Mouse (Mus musculus) forebrain, postnatal 0 days (tissue): ENCODE data around the gene 1700057G04Rik. TPM values are rescaled to one million over a fixed set of nuclear protein-coding genes. Genes with fewer than 3 reads are reported as not detected.

ENCODE experiments used
- ATAC-seq: fragments of 200-750 bp; cut with Nextera tagmentation; 2 replicates; pipeline ENCODE4 v1.8.0; 2017; ENCODE audit warnings: mild to moderate bottlenecking, moderate library complexity
- DNase-seq: peaks from one replicate; pipeline ENCODE4 v3.0.0-alpha.2; 2015
- H3K27ac ChIP-seq: fragments of 300-500 bp; sonication (generic); 2 replicates; pipeline ENCODE4 v1.5.1; 2014; ENCODE audit warnings: low read depth, mild to moderate bottlenecking, antibody characterized with exemption, low read length, moderate library complexity, mixed read lengths
- H3K27me3 ChIP-seq: fragments of 300-500 bp; sonication (generic); 2 replicates; pipeline ENCODE4 v1.6.1; 2014; ENCODE audit warnings: mild to moderate bottlenecking, low read length, mixed read lengths; ENCODE audit not compliant: insufficient read depth
- H3K36me3 ChIP-seq: fragments of 300-500 bp; sonication (generic); 2 replicates; pipeline ENCODE4 v1.6.1; 2014; ENCODE audit warnings: mild to moderate bottlenecking, moderate library complexity; ENCODE audit not compliant: insufficient read depth
- H3K4me1 ChIP-seq: fragments of 300-500 bp; sonication (generic); 2 replicates; pipeline ENCODE4 v1.6.1; 2014; ENCODE audit warnings: antibody characterized with exemption; ENCODE audit not compliant: insufficient read depth
- H3K4me2 ChIP-seq: fragments of 300-500 bp; sonication (generic); 2 replicates; pipeline ENCODE4 v1.6.1; 2014; ENCODE audit warnings: low read depth, mild to moderate bottlenecking, moderate library complexity
- H3K4me3 ChIP-seq: fragments of 300-500 bp; sonication (generic); 2 replicates; pipeline ENCODE4 v1.5.1; 2014; ENCODE audit warnings: low read depth, low read length, mixed read lengths
- H3K9ac ChIP-seq: fragments of 300-500 bp; sonication (generic); 2 replicates; pipeline ENCODE4 v1.6.1; 2014; ENCODE audit warnings: mild to moderate bottlenecking
- H3K9me3 ChIP-seq: fragments of 300-500 bp; sonication (generic); 2 replicates; pipeline ENCODE4 v1.6.1; 2016; ENCODE audit warnings: low read length
- CTCF ChIP-seq: sonication (generic); IDR thresholded peaks from 2 replicates; pipeline ENCODE4 v1.5.1; 2016; ENCODE audit warnings: antibody characterized with exemption, control low read depth, low read depth
- WGBS: fragments of 180-500 bp; shearing (Covaris S2); extraction: QIAGEN DNeasy Blood & Tissue Kit; methylation state at CpG from one replicate; pipeline ENCODE4 v1.1.7; 2014; 5-methylcytosine and 5-hydroxymethylcytosine counted together
- polyA plus RNA-seq: library from polyadenylated mRNA; unstranded; fragments of >200 nt; fragmentation: Nextera tagmentation; extraction: Ambion mirVana; gene quantifications from 2 replicates; pipeline ENCODE4 v1.2.1, GENCODE M21; 2015
- total RNA-seq: library from RNA; depleted of rRNA; stranded (reverse); fragments of >200 nt; gene quantifications from 2 replicates; pipeline ENCODE4 v1.2.3, GENCODE M21; 2014

1700057G04Rik gene
- total and polyA plus RNA-seq, 2 experiments from 2014 or later: not detected

DNA sequence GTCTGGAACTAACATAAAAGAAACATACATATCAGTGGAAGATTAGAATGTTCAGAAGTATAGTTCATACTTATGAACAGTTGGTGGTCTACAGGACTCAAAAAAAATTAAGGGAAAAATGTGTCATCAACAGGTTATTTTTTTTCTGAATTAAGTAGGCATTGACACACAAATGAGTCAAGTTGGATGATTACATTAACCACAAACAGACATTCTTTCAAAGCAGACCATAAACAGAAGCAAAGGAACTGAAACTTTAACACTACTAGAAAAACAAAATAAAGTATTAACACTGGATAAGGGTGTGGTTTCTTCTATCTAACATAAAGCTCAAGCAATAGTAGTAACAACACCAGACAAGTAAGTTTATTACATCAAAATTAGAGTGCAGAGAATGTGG is 59.7 kb downstream of the 1700057G04Rik start:
- Histone ChIP-seq H3K9ac (no peak overlapping the region), H3K36me3 (no peaks in the 10 kb centered on the region), H3K27me3 (no peaks in the 10 kb centered on the region), H3K27ac (no peak overlapping the region), H3K4me3 (no peak overlapping the region), H3K4me1 (no peaks in the 10 kb centered on the region), H3K9me3 (no peaks in the 10 kb centered on the region), H3K4me2 (no peak overlapping the region)
- ATAC-seq (no peak), DNase-seq (no peak)
- TF ChIP-seq CTCF: no peak

GRCm38 (mm10) chr9:92373896-92374295 is 64.7 kb downstream of the 1700057G04Rik start:
- H3K4me3 ChIP-seq: no peak overlapping the region
- H3K36me3 ChIP-seq: no peaks in the 10 kb centered on the region
- 80% methylated on average over 4 of the region's 4 CpGs for WGBS
- no peak for ATAC-seq
- no peaks in the 10 kb centered on the region for H3K27me3 ChIP-seq
- H3K4me1 ChIP-seq: no peaks in the 10 kb centered on the region
- no peaks in the 10 kb centered on the region for H3K9me3 ChIP-seq
- no peak overlapping the region for H3K27ac ChIP-seq
- no peak for DNase-seq
- no peak for TF ChIP-seq CTCF
- no peak overlapping the region for H3K4me2 ChIP-seq
- no peak overlapping the region for H3K9ac ChIP-seq

- peak; percentile 22 for DNase-seq
Observed at GRCm38 (mm10) chr9:92374705-92375199, 65.6 kb downstream of the 1700057G04Rik start.

GRCm38 (mm10) chr9:92375378-92375777 is 66.2 kb downstream of the 1700057G04Rik start:
- Histone ChIP-seq H3K9ac (no peak overlapping the region), H3K27ac (no peak overlapping the region), H3K4me3 (no peak overlapping the region), H3K9me3 (no peaks in the 10 kb centered on the region), H3K36me3 (no peaks in the 10 kb centered on the region), H3K4me2 (no peak overlapping the region), H3K4me1 (no peaks in the 10 kb centered on the region), H3K27me3 (no peaks in the 10 kb centered on the region)
- DNase-seq: no peak
- no peak for ATAC-seq
- 70% methylated on average over 8 of the region's 8 CpGs for WGBS
- TF ChIP-seq CTCF: no peak; the same call in 1 of the 2 replicates

More at GRCm38 (mm10) chr9:92374705-92375199, 65.6 kb downstream of the 1700057G04Rik start:
- H3K9ac ChIP-seq: no peak overlapping the region
- no peaks in the 10 kb centered on the region for H3K36me3 ChIP-seq
- no peak overlapping the region for H3K4me3 ChIP-seq
- WGBS: 56% methylated on average over 7 of the region's 7 CpGs
- H3K27me3 ChIP-seq: no peaks in the 10 kb centered on the region
- no peaks in the 10 kb centered on the region for H3K4me1 ChIP-seq
- no peak overlapping the region for H3K4me2 ChIP-seq
- no peak overlapping the region for H3K27ac ChIP-seq
- TF ChIP-seq CTCF: no peak
- ATAC-seq: peak; percentile 81
- H3K9me3 ChIP-seq: no peaks in the 10 kb centered on the region

- no peak for TF ChIP-seq CTCF
- Histone ChIP-seq H3K36me3 (no peaks in the 10 kb centered on the region), H3K4me2 (no peak overlapping the region), H3K9ac (no peak overlapping the region), H3K9me3 (no peaks in the 10 kb centered on the region), H3K4me1 (no peaks in the 10 kb centered on the region), H3K27me3 (no peaks in the 10 kb centered on the region), H3K27ac (no peak overlapping the region), H3K4me3 (no peak overlapping the region)
- ATAC-seq (peak; percentile 62), DNase-seq (peak; percentile 15)
- WGBS: 64% methylated on average over 1 of the region's 1 CpGs
Observed at GRCm38 (mm10) chr9:92377967-92378366, 68.8 kb downstream of the 1700057G04Rik start.

GRCm38 (mm10) chr9:92379240-92379639 is 70.1 kb downstream of the 1700057G04Rik start:
- H3K4me2 ChIP-seq: no peak overlapping the region
- no peaks in the 10 kb centered on the region for H3K4me1 ChIP-seq
- H3K27ac ChIP-seq: no peak overlapping the region
- WGBS: 88% methylated on average over 5 of the region's 5 CpGs
- DNase-seq: no peak
- no peaks in the 10 kb centered on the region for H3K9me3 ChIP-seq
- no peaks in the 10 kb centered on the region for H3K36me3 ChIP-seq
- no peak overlapping the region for H3K9ac ChIP-seq
- TF ChIP-seq CTCF: no peak
- H3K4me3 ChIP-seq: no peak overlapping the region
- no peaks in the 10 kb centered on the region for H3K27me3 ChIP-seq
- ATAC-seq: no peak

DNA sequence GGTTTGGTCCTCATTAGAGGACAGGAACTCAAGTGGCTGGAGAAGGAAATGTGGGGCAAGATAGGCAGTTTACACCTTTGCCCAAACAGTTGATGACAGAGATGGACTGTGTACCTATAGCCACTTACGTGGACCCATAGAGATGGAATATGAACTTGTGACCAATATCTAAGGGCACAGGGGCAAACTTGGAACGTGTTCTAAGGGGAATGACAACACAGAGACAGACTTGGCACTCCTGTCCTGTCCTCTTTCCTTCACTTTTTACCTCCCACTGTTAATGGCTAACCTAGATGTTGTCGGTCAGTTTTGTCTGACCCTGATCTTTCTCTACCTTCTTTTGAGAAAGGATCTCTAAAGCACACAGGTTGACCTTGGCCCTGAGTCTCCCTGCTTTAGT is 74.2 kb downstream of the 1700057G04Rik start:
- DNase-seq: no peak
- no peaks in the 10 kb centered on the region for H3K27me3 ChIP-seq
- H3K9ac ChIP-seq: no peak overlapping the region
- H3K9me3 ChIP-seq: no peaks in the 10 kb centered on the region
- no peak overlapping the region for H3K4me3 ChIP-seq
- ATAC-seq: no peak
- TF ChIP-seq CTCF: no peak
- 87% methylated on average over 3 of the region's 3 CpGs for WGBS
- H3K27ac ChIP-seq: no peak overlapping the region
- H3K36me3 ChIP-seq: no peaks in the 10 kb centered on the region
- no peaks in the 10 kb centered on the region for H3K4me1 ChIP-seq
- no peak overlapping the region for H3K4me2 ChIP-seq
